Mouse (Mus musculus) T-helper 17 cell (primary cell): ENCODE measurements around the gene Slc27a4.

Experiments
- in situ Hi-C, 2 experiments: fragments of 300-600 bp; cut with MboI, MseI; formaldehyde crosslinking; loops; 1 replicate in 1 of 2; 2 replicates in 1 of 2; pipeline ENCODE4 v1.15.1; 2025; ENCODE audit warnings: high pct_unique_total_duplicates in 2 of 2

Slc27a4 gene

GRCm38 (mm10) chr2:29819363-29819762, 16.9 kb downstream of the Slc27a4 start:
- in situ Hi-C loops, result loop anchor here in 1 of 2 experiments (5.0 kb wide), 1 partner anchor 38 kb away; no protein-coding TSS in a partner anchor

- in situ Hi-C loops, result no loop called here
These were observed 17.8 kb downstream of the Slc27a4 start, which contains the start of gene Urm1 for GRCm38 (mm10) chr2:29820025-29820817. Urm1 (plus strand) TSS chr2:29820075.

DNA sequence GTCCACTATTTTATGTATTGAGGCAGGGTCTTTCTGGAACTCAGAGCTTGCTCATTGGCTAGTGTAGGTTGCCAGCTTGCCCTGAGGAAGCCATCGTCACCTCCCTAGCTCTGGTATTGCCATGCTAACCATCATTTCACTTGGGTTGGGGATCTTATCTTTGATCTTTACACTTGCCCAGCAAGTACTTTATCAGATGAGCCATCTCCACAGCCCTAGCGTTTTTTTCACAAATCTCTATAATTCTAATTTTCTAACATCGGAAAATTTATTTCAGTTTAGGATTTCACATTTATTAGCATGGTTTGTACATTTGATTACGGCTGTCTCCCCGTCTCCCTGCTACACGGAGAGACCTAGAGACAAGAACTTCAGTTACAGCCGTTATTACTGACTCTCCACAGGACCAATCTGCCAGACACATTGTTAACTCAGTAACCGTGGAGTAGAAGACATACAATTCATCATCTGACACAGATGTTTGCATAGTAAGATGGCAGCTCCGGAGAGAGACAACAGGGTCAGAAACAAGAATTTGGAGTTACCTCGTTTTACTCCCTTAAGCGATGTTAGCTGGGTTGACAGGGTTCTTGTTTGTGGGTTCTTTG, 24.0 kb downstream of the Slc27a4 start:
- in situ Hi-C loops, result no loop called here

DNA sequence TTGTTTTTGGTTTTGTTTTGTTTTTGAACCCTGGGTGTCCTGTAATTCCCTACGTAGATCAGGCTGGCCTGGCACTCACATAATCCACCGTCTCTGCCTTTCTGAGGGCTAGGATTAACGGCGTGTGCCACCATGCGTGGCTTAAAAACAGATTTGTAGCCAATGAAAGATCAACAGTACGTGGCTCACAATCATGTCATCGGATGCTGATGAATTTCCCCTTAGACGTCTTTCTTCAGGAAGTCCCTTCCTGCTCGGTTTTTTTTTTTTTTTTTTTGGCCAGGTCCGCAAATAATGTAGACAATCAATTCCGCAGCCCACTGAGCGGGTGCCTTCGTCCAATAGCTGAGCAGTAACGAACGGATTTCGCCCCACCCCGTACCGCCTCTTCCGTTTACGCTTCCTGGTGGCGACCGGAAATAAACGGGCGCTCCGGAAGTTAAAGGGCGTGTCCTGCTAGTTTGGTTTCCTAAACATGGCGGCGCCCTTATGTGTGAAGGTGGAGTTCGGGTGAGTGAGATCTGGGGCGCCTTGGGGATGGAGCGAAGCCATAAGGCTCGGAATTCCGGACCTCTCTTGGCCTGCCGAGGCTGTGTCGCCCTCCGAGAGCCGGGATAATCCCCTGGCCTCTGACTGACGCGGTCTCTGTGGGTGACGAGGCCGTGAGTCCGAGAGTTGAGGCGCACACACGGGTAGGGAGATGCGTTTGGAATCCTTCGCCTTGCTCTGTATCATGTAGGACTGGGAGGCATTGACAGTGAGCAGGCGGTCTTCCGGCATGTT, 24.7 kb downstream of the Slc27a4 start:
- in situ Hi-C loops, result no loop called here

- in situ Hi-C loops, result no loop called here
These were observed 25.2 kb downstream of the Slc27a4 start for GRCm38 (mm10) chr2:29827709-29828024.

GRCm38 (mm10) chr2:29831106-29831505, 28.7 kb downstream of the Slc27a4 start:
- in situ Hi-C loops, result no loop called here

DNA sequence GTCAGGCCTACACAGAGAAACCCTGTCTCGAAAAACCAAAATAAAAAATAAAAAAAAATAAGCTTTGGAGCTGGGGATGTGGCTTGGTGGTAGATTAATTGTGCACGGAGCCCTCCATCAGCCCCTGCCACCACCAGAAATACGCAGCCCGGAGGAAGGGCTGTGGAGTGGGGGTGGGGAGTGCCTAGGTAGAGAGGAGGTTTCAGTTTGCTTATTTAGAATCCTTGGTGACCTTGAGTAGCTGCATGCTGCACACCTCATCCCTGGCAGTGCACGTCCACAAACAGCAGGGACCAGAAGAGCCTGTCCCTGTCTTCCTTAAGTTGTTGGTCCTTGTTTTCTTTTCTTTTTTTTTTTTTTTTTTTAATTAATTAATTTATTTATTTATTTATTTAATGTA, 31.4 kb downstream of the Slc27a4 start:
- in situ Hi-C loops, result no loop called here

- in situ Hi-C loops, result no loop called here
These were observed 33.0 kb downstream of the Slc27a4 start for GRCm38 (mm10) chr2:29835391-29835899.

- in situ Hi-C loops, result no loop called here
These were observed 37.0 kb downstream of the Slc27a4 start for GRCm38 (mm10) chr2:29839460-29839859.

- in situ Hi-C loops, result no loop called here
These were observed 41.0 kb downstream of the Slc27a4 start for GRCm38 (mm10) chr2:29843231-29844105.

DNA sequence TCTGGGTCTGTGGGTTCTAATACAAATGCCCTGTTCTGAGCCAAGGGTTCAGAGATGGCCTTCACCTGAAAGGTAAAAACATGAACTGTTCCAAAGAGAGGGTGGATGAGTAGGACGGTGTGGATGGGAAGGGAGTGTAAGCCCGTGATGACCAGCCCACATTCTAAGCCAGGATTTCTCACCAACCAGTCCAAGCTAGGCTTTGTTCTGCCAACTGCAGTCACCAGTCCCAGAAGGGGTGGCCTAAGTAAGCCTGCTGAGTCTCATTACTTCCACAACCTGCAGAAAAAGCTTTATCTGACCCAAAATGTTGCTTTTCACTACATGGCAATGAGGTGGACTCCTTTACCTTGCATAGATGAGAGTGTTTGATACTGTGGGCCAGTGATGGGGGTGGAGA, 41.7 kb downstream of the Slc27a4 start:
- in situ Hi-C loops, result no loop called here

DNA sequence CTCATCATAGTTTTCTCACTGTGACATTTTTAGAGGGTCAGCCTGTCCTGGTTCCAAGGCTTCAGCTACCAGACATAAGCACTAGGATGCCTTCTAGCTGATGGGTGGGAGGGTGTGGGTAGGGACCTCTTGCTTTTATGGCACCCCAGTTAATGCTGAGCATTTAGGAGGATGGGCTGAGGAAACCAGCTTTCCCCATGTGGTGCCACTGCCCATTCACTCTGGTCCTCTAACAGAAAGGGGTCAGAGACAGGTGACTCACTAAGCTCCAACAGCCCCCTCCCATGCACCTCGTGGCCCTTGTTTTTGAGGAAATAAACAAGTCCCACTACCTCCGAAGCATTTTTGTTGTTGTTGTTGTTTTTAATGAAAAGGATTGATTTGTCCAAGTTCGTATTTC, 42.2 kb downstream of the Slc27a4 start:
- in situ Hi-C loops, result no loop called here

DNA sequence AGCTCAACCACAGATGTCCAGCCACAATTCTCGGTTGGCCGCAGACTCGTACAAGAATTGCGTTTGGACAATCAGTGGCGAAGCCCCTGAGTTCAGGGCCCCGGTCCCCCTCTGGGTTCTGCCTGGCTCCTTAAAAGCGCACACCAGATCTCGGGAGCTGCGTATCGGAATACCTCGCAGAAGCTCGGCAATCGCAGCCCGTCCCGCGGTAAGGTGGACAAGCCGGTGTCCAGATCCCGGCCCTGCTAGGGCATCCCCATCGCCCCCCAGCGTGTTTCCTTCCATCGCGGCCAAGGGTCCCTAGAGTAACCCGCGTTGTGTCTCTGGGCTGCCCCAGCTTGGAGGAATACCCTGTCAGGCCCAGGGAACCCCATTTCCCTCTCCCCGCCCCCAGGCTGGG, 43.2 kb downstream of the Slc27a4 start:
- in situ Hi-C loops, result no loop called here

DNA sequence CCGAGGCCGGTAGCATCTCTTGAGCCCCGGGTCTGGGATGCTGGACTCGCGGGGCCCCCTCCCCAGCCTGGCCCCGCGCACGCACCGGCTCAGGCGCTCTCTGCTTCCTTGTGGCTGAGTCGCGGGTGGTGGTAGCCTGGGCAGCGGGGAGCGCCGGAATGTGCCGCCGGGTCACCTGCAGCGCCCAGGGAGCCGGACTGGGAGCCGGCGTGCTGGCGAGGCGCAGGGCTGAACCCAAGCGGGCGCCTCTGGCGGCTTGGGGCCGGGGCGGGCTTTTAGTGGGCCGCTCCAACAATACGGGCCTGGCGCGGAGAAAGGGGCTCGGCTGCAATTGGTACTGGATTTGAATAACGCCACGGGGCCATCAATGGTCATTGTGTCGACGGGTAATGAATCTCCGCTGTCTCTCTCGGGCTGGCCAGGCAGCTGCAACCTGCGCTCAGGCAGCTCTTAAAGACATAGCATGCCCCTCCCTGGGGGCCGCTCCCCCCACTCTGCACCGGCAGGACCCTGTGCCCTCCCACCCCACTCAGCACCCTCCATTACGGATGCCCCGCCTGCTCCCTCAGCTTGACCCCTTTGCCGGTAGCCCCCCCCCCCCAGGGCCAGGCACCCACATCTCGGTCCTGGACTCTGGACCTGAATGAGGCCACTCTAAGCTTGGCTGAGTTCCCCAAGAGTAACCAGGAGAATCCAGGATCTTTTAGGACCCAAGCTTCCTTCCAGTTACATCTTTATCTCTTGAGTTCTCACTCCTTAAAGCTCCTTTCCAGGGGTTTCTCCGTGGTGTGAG, 43.8 kb downstream of the Slc27a4 start:
- in situ Hi-C loops, result no loop called here

DNA sequence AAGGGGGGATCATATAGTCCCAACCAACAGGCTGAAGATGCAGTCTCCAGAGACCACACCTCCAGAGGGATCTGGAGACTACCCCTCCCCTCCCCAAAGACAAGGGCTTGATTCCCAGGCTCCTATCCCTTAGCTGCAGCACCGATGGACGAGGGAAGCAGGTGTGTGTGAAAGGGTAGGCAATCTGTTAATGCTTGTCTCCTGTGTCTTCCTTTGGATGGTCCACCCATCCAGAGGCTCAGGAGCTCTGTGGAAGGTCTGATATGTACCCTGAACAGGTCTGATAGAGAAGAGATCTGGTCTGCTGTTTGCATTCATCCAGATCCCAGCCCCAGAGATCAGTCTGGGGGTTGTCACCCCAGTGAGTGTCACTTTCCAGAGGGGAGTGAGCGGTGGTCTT, 44.5 kb downstream of the Slc27a4 start:
- in situ Hi-C loops, result no loop called here

DNA sequence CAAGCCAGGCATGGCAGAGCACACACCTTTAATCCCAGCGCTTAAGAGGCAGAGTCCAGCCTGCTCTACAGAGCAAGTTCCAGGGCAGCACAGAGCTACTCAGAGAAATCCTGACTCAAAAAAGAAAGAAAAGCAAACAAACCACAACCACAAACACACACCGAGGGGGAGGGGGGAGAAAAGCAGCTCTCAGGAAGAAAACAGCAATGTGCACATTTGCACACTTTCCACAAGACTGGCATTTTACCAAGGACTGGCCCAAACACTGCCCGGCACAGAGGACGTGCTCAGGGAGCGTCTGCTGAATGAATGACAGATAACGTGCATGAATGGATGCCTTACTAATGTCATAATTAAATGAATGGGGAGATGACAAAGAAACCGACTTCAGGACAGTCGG, 46.6 kb downstream of the Slc27a4 start:
- in situ Hi-C loops, result no loop called here

GRCm38 (mm10) chr2:29849841-29850480, 47.5 kb downstream of the Slc27a4 start:
- in situ Hi-C loops, result loop anchor here (5.0 to 10.0 kb wide), 2 partner anchors 78 to 85 kb away; no protein-coding TSS in a partner anchor

DNA sequence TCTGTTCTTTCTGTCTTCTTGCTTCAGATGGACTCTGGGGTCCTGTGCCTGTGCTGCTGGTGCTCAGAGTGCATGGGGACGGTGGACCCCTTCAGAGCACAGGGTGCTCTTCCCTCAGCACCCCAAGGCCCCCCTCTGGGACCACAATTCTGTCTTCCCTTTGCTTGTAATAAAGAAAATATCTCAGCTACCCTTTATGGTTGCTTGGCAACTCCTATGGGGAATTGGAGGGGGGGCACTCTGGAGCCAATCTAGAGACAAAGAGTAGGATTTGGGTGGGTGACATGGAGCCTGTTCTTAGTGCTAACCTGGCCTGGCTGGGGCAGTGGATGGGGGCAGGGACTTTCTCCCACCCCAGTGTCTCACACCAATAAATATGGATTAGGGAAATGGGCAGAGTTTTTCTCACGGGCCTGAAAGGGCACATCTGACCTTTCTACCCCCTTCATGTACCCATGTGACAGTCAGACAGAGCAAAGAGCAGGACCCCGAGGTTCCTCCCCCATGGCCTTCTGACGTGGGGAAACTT, 50.6 kb downstream of the Slc27a4 start:
- in situ Hi-C loops, result loop anchor here (5.0 to 10.0 kb wide), 2 partner anchors 81 to 88 kb away; no protein-coding TSS in a partner anchor

DNA sequence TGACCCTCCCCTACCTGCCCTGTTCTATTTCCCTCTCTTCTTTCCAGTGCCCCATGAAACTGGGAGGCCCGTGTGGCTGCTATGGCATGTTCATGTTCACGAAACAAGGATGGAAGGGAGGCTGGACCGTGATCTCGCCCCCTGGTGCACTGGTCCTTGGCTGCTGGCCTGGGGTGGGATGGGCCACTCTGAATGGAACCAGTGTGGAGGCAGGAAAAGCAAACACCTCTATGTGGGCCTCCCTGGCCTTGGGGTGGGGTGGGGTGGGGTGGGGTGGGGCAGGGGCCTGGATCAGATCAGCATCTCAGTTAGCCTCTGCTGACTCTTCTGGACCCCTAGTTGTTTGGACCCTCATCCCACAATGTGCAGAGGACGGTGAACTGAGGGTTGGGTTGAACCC, 51.3 kb downstream of the Slc27a4 start:
- in situ Hi-C loops, result loop anchor here (5.0 to 10.0 kb wide), 2 partner anchors 81 to 89 kb away; no protein-coding TSS in a partner anchor
